Mouse (Mus musculus) spleen, embryonic (tissue): ENCODE data around the gene H1f0.
"Not testable (repeated sequence)": the region's sequence is repeated elsewhere in the genome, so short reads cannot be mapped to it uniquely, and the experiment has no call there.

ENCODE experiments used
- CTCF ChIA-PET: fragments of 350-600 bp; sonication (Branson Sonifier 250); formaldehyde crosslinking; loops from one replicate; lab custom pipeline; 2022; lab: Charles Lee

The H1f0 gene

DNA sequence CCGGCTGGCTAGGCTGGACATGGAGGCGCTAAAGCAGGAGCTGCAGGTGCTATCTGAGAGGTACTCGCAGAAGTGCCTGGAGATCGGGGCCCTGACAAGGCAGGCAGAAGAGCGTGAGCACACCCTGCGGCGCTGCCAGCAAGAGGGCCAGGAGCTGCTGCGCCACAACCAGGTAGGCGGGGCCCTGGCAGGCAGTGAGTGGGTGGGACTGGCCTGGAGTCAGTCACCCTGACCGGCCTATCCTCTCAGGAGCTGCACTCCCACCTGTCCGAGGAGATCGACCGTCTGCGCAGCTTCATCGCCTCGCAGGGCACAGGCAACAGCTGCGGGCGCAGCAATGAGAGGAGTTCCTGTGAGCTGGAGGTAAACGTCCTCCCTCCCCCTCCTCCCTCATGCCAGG is 26.2 kb upstream of the H1f0 start:
- CTCF ChIA-PET, result interaction anchor here (1.1 kb wide), 1 partner anchor 36 kb away, joined by 3 read pairs; no protein-coding TSS in a partner anchor

DNA sequence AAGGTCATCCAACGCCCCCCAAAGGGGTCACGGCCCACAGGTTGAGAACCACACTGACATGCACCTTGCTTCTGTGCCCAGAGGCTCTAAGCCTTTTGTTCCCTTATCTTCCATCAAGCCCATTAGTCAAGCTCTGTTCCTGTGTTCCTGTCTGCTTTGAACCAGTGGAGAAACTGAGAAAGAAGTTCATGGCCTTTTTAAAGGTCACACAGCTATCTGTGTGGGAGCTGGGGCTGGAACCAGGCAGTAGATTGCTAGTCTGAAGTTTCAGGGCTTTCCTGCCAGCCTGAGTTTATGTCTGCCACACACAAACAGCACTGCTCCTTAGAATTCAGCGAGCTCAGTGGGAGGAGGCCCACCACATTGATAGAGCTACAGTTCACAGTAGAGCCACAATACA is 25.2 kb upstream of the H1f0 start:
- CTCF ChIA-PET, result no interaction called here

DNA sequence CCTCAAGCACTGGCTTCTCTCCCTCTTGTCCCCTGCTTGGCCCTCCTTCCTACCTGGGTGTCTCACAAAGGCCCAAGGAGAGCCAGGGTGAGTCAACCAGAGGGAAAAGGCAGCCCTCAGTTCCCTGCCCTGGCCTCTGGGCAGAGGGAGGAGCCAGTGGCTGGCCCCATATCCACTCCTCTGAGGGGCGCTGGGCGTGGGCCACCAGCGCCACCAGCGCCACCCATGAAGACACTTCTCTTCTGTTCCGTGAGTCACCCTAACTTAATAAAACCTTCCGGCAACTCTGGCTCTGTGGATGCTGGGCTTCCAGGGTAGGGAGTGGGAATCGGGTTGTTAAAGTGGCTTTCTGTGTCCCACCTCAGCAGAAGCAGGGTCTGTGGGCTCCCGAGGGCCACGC is 22.7 kb upstream of the H1f0 start:
- CTCF ChIA-PET, result interaction anchor here (0.7 kb wide), 1 partner anchor 1936 kb away, joined by 5 read pairs; no protein-coding TSS in a partner anchor

DNA sequence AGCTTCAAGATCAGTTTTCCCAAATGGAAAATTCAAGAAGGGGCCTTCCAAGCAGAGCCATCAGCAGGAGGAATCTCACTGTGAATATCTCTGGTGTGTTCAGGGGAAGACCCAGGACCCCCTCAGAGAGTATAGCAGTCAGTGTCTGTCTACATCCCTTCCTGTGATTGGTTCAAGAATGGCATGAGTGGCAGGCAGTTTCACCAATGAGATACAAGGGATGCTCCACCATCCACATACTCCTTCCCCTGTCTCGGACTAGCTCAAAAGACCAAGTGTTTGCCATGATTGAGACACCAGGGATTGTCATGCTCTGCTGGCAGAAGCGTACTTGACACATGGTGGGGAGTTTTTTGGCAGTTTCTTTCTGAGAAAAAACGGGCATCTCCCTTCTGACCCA is 21.6 kb upstream of the H1f0 start:
- CTCF ChIA-PET, result no interaction called here

DNA sequence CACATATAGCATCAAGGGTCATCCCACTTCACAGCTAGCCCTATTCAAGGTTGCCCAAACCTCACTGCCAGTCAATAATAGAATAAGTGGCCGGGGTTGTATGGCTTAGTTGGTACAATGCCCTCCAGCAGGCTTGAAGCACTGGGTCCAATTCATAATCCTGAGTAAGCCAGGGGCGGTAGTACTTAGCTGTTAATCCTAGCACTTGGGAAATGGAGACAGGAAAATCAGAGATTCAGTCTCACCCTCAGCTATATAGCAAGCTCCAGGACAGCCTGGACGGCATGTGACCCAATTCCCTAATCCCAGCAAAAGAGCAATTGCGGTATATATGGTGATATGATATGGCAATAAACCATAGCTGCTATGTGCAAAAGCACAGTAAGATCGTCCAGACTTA is 21.2 kb upstream of the H1f0 start:
- CTCF ChIA-PET, result no interaction called here

DNA sequence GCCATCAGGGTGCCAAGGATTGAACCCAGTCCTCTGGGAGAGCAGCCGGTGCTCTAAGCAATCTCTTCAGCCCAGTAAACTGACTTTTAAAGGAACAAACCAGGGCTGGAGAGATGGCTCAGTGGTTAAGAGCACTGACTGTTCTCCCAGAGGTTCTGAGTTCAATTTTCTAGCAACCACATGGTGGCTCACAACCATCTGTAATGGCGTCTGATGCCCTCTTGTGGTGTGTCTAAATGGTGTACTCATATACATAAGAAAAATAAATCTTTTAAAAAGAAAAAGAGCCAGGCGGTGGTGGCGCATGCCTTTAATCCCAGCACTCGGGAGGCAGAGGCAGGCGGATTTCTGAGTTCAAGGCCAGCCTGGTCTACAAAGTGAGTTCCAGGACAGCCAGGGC is 20.4 kb upstream of the H1f0 start:
- CTCF ChIA-PET, result not testable (repeated sequence)

DNA sequence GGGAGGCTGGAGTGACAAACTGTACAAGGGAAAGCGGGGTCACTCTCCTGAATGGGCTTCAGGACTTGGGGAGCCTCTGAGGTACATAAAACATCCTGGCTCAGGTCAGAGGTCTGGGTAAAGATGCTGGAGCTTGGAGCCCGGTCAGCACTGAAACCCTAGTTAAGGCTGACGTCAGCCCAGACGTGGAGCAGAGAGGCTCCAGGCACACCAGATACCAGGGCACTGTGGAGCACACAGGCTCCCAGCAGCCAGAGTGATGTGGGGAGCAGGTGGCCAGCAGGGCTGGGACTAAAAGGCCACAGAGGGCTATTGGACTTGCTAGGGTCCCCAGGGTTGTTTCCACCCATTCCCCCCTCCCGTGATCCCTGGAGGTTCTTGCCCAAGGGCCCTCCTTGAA is 18.5 kb upstream of the H1f0 start:
- CTCF ChIA-PET, result no interaction called here

DNA sequence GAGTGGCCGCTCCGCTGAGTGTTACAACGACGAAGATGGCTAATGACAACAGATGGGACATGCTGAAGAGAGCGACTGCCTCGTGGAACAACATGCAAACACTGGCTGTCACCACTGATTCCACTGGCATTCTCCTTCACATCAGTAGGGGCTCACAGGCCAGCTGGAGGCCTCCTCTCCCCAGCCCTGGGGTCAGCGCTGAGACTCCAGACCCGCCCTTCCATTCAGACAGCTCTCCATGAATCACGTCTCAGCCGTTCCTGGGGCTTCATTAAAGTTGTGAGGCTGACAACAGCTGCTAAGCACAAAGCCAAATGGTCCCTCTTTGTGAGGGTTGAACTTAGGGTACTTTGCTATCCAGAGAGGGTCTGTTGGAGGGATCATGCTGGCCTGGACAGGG is 16.7 kb upstream of the H1f0 start:
- CTCF ChIA-PET, result no interaction called here

DNA sequence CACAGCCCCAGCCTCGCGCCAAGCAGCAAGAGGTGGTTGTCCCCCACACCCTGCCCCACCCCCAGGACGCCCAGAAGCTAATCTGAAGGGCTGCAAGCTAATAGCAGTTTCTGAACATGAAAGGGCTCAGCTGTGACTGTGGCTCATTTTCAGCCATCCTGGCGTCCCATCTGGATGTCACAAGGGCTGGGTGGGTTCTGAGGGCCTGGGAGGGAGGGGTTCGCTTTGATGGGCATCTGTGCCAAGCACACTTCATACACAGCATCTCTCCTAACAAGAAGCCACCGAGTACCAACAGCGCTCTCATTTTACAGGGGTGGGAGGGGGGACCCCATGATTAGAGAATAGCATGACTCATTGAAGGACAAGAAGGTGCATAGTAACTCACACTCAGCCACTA is 14.9 kb upstream of the H1f0 start:
- CTCF ChIA-PET, result interaction anchor here (0.5 kb wide), 1 partner anchor 31 kb away, joined by 5 read pairs; no protein-coding TSS in a partner anchor

DNA sequence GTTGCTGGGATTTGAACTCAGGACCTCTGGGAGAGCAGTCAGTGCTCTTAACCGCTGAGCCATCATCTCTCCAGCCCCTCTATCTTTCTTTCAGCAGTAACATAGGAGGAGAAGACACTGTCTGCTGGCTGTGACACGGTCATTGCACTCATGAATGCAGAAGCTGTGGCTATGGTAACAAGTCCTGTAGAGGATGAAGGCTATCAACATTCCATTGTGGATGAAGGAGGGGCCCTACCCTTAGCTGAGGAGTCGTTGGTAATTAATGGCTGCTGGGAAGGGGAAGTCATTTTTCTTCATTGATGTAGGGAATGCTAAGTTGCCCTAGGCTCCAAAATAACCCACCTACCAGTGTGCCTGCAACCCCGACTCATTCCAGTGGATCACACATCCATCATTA is 10.1 kb upstream of the H1f0 start:
- CTCF ChIA-PET, result no interaction called here

DNA sequence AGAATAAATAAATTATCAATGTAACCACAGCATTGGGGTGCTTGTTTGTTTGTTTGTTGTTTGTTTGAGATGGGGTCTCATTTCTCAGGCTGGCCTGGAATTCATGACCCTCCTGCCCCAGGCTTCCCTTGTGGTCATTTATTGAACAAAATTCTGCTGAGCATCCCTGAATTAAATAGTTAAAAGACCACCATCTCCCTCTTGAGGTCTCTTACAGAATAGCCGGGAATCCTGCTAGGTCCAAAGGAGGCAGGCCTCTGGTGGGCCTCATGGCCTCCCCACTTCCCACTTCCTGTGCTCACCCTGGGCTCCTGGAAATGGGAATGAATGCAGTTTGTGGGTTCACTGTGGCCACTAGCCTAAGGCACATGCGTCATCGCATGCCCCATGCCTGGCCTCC is 9.4 kb upstream of the H1f0 start:
- CTCF ChIA-PET, result no interaction called here

DNA sequence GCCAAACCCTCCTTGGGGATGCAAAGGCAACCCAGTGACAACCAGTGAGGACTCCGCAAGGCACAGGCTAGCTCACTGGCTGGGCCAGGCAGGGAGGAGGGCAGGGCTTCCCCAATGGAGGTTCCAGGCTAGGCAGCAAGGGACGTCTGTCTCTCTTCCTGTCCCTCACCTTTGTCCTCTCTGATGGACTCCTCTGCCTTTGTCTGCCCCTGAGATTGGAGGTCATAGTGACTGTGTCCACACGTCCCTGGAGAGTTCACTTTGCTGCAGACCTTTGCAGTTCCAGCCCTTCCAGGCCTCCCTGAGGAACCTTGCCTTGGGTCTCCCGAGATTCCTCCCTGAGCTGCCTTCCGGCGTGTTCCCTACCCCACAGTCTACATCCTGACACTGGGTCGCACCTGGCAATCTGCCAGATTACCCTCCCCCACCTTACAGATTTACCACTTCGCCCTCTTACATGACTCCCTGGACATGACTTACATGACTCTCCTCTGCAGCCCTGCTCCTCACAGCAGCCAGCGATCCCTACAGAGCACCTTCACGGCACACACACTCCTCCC is 5.5 kb upstream of the H1f0 start:
- CTCF ChIA-PET, result no interaction called here

DNA sequence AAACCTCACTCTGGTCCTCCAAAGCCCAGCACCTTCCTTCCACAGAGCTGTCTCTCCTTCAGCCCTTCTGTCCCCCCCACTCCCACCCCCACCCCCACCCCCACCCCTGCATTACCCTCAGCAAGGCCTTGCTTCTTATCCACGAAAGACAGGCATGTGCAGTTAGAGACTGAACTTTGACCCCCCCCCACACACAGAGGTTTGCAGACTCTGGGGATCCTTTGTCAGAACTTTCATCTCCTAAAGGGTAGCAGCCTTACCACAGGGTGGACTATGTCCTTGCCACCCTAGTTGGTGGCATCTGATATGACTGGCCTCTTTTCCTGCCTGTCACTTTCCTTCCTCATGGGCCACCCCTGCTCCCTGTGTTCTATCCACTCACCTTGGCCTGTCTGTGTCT is 4.9 kb upstream of the H1f0 start:
- CTCF ChIA-PET, result no interaction called here

DNA sequence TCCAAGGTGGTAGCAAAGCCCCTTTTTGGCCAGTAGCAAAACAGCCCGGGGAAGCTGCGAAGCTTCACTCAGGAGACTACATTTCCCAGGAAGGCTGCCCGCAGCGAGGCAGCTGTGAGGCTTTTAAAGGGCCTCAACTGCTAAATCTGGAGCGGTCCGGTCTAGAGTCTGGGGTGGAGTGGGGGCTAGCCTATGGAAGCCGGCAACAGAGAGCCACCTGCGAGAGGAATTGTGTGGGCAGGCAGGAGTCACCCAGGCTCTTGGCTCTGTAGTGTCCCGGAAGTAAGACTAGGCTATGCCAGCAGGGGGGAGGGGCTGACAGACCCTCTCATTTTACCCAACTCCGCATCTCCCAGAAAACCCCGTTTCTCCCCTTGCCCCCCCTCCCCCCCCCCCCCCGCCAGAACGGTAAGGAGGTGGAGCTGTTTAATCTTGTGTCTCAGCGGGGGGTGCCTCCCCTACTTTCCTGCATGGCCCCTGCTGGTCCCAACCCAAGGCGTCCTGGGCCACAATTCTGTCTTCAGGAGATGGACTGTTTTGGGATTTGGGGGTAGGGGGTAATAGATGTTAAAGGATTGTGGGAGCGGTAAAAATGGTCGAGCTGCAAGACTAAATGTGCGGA is 2.5 kb upstream of the H1f0 start:
- CTCF ChIA-PET, result interaction anchor here (1.1 to 1.2 kb wide), 2 partner anchors 14 to 46 kb away, joined by 3 to 6 read pairs; no protein-coding TSS in a partner anchor

DNA sequence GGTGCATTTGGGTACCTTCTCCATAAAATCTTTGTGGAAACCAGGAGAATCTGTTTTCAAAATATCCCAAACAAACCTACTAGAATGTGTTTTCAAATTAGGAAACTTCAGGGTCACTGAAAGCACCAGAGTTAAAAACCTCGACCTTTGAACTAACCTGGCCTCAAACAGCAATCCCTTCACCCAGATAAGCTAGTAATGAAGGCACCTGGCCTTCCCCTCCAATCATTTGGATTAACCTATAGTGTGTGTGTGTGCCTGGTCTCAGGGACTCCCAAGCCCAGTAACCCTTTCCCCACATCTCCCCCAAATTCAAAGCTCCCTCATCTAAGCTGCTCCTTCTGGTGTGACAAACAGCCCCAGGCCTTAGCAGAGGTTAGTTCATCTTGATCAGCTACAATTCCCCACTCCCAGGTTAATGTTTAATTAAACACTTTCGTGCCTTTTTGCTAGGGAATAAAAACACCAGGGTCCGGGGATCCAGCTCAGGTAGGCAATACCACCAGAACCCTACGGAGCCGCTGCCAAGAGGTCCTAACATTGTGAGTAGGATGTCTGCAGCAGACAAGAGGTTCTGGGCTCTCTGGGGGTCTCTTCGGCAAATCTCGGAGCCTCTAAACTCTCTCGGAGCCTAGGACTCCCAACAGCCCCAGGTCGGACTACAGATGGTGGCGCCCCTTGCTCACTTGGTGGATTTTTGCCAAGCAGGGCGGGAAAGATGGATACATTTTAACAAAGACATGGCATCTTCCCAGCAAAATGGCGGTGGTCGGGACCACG is 1.5 kb upstream of the H1f0 start:
- CTCF ChIA-PET, result interaction anchor here (1.1 to 1.2 kb wide), 2 partner anchors 13 to 45 kb away, joined by 3 to 6 read pairs; no protein-coding TSS in a partner anchor

DNA sequence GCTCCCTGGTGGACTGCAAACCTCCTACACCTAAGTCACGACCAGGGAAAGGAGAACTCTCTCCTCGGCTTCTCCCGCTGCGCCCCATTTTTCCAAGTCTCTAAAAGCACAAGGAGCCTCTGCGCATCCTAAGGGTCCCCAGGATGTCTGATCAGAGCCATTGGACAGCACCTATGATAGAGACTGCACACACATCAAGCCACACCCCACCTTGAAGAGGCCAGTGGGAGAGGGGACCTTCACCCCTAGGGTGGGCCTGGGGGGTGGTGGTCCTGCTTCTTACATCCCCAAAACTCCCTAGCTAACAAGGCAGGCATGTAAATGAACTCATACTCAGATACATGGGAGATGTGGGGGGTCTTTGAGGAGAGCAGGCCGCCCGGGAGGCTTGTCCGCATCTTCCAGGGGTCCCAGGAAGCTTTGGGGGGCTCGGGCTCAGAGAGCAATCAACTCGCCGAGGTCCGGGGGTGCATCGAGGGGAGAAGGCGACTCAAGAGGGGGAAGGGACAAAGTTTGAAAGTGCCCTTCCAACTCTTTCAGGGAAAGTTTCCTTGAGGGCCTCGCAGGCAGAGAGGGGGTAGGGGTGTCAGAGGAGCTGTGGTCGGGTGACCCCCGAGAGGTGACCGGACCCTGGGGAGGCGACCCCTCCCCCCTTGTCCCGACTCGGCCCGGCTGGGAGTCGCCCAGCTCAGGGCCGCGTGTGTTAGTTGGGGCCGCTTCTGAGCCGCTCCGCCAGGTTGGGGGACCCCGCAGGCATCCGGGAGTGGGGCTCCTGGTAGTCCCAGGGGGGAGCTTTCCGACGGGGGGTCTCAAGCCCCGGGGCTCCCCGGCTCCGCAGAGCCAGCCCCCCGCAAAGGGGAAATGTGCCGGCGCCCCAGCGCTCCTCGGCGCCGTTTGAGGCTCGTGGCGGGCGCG is 702 bp upstream of the H1f0 start:
- CTCF ChIA-PET, result interaction anchor here (1.1 to 1.2 kb wide), 2 partner anchors 12 to 45 kb away, joined by 3 to 6 read pairs; no protein-coding TSS in a partner anchor

DNA sequence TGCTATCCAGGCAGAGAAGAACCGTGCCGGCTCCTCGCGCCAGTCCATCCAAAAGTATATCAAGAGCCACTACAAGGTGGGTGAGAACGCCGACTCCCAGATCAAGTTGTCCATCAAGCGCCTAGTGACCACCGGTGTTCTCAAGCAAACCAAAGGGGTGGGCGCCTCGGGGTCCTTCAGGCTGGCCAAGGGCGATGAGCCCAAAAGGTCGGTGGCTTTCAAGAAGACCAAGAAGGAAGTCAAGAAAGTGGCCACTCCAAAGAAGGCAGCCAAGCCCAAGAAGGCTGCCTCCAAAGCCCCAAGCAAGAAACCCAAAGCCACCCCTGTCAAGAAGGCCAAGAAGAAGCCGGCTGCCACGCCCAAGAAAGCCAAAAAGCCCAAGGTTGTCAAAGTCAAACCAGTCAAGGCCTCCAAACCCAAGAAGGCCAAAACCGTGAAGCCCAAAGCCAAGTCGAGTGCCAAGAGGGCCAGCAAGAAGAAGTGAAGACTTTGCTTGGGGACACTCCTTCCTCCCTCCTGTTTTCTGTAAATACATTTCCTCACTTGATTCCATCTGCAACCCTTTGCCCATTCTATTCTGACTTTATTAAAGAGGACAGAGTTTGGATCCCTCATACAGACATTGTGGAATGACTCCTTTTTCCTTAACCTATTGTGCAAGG is 704 bp downstream of the H1f0 start:
- CTCF ChIA-PET, result interaction anchor here (0.8 kb wide), 1 partner anchor 11 kb away, joined by 4 read pairs; no protein-coding TSS in a partner anchor

DNA sequence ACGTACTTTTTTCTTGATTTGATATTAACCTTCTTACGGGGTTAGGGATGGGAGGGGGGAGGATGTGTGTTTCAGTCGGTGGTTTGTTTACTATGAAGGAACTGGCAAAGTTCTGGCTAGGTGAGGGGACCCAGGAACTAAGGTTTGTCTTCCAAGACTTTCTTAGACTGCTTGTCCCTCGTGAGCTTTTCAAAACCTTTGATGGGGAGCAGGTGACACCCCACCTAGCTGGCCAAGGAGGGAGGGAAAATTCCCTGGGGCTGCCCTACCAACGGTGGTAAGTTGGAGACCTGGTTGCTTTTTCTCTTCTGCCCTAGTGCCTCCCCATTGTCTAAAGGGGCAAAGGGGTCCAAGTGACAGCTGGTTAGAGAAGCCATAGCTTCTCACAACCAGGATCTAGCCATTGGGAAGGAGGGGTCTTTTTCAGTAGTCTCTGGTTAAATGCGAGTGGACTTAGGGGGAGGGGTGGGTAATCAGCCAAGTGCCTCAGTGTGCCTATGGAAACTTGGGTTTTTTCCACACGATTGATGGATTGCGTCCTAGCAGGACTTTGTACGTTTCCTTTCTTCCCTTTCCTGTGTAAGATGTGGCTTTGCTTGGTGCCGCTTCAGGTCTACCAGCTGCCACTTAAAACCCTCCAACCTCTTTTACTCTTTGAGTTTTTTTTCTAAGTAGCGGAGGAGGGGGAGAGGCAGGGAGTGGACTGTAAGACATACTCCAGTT is 1.4 kb downstream of the H1f0 start:
- CTCF ChIA-PET, result interaction anchor here (0.8 kb wide), 1 partner anchor 10 kb away, joined by 4 read pairs; no protein-coding TSS in a partner anchor

DNA sequence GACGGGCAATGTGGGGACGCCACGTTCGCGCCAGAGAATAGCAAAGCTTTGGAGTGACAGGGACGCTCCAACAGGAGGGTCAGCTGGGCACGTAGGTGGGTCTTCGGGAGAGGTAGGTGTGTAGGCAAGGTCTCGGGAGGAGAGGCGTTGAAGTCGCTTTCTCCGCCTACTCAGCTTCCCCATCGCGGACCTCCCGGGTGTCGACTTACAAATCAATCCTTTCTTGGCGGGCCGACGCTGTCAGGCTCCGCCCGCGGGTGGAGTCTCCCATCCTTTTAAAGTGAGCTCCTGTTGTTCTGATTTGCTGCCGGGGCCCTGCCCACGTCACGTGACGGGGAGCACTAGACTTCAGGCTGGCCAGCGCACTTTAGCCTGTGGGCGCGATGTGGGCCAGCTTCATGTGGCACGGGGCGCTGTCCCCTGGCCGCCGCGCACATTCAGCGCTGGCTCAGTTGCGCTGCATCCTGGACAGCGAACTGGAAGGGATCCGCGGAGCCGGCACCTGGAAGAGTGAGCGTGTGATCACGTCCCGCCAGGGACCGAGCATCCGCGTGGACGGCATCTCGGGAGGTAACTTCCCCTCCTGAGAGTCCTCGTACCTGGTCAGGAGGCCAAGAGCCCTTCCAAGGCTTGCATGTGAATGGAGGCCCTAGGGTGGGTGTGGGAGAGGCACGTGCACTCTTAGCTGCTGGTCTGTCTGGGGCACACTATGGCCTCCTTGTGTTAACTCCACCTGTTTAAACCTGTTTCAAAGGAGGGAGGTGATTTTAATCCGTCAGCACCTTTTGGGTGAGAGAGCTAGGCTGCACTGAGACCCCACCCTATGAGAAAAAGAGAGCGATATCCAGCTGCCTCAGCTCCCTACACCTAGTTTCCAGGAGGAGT is 2.5 kb downstream of the H1f0 start:
- CTCF ChIA-PET, result interaction anchor here (0.7 kb wide), 1 partner anchor 150 kb away, joined by 3 read pairs; no protein-coding TSS in a partner anchor
